Mouse (Mus musculus) T-helper 17 cell (primary cell): ENCODE measurements at regions not wholly inside any gene's neighbourhood (a gene's known extent, or its start where the extent isn't known, plus 50 kb on each side); places are given as distances from the start of the nearest gene placed in this dataset.
"Not testable (repeated sequence)": the region's sequence is repeated elsewhere in the genome, so short reads cannot be mapped to it uniquely, and the experiment has no call there.

ENCODE experiments used
- in situ Hi-C, 2 experiments: fragments of 300-600 bp; cut with MboI, MseI; formaldehyde crosslinking; loops; 1 replicate in 1 of 2; 2 replicates in 1 of 2; pipeline ENCODE4 v1.15.1; 2025; ENCODE audit warnings: high pct_unique_total_duplicates in 2 of 2

DNA sequence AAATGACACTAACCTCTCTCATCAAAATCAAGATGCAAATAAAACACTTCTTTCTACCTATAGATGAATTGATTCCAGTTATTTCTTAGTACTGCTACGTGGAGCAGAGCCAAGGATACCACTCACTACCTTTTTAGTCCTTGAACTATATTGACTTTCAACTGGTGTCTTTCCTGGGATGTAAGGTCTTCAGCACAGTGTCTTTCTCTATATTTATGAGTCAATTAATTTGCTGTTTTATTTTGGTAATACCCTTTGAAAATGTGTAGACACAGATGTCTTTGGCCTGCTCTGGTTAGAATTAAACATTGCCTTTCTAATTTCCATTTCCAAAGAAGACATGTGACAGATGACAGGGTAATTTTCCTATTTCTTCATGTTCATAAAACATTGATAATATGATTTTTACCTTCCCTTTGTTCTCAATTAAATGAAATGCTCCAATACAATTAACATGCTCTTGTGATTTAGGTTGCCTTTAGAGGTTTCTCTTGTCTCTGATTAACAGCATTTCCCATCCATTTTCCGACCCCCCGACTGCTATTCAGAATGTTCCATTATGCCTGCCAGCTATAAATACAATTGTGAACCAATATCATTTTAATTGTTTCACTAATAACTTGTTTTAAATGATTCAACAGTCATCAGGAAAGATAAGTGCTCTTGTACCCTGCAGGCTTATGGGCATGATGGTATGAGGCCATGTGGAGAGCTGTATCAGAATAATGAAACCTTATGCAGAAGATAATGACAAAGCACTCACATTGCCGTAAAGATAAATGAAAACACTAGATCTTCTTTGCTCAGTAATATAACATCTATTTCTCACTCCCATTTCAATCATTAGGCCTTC lies 266.2 kb upstream of the 1700008P02Rik start:
- in situ Hi-C loops, result loop anchor here in 1 of 2 experiments (25.0 kb wide), 1 partner anchor 1549 kb away; no protein-coding TSS in a partner anchor

DNA sequence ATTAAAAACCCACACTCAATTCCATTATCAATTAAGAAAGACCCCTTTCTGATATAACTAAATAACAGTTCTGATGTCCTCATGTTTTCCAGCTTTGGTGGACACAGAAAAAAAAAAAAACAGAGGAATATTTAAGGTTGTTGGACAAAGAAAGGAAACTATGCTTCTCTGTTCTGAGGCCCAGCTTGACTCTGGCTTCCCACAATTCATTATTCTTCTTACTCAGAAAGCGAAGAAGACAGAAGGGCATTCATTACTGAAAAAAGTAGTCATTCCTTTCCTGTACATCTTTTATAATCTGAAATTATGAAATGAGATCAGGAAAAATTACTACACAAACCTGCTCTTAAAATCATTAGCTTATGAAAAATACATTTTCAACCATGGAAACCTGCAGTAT lies 263.2 kb upstream of the 1700008P02Rik start:
- in situ Hi-C loops, result loop anchor here in 1 of 2 experiments (25.0 kb wide), 1 partner anchor 1546 kb away; no protein-coding TSS in a partner anchor

DNA sequence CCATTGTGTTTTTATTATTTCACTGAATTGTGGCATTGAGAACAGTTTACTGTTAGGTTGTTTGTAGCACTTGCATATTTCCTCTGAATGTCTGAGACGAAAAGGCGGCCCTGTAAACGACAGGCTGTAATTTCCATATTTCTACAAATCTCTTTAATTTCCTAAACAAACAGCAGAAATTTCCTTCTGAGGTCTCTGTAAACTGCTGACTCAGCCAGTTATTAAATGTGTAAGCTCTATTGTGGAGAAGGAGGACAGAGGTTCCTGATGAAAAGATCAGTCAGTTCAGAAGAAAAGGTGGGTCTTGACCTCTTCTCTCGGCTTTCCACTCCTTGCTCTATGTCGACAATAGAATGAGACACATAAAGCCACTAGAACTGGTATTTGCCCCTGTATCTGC lies 256.0 kb upstream of the 1700008P02Rik start:
- in situ Hi-C loops, result loop anchor here (10.0 to 25.0 kb wide), 2 partner anchors 709 to 1539 kb away; no protein-coding TSS in a partner anchor

DNA sequence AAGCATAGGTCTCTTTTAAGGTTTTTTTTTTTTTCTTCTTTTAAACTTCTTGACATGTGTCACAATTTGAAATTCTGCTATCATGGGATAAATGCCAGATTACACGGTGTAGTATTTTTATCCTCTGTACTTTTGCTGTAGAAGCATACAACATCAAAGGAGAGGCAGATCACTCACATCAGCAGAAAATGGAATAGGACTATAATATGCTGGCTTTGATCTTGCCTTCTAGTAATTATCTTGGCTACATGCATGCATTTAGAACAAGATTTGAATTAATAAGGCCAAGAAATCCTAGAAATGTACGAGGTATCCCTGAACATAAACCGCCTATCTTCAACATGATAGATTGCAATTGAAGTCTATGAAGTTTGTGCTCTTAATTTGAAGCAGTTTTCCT lies 251.9 kb upstream of the 1700008P02Rik start:
- in situ Hi-C loops, result loop anchor here in 1 of 2 experiments (10.0 kb wide), 1 partner anchor 713 kb away; no protein-coding TSS in a partner anchor

DNA sequence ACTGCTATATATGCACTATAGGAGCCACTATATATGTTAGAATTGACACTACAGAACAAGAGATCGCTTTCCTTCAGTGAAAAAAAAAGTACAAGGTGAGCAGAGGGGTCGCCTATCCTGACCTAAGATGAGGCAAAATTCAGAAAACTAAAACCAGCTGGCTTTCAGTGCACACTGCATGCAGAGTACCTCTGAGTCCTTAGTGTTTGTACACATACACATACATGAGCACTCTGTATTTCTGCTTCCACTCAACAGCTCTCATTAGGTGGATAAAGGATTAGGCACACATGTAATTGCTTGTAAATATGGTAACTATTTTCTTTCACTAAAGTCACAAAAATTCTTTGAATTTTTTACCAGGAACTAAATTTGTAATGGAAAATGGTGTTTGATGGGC lies 251.5 kb upstream of the 1700008P02Rik start:
- in situ Hi-C loops, result loop anchor here in 1 of 2 experiments (10.0 kb wide), 1 partner anchor 713 kb away; no protein-coding TSS in a partner anchor

DNA sequence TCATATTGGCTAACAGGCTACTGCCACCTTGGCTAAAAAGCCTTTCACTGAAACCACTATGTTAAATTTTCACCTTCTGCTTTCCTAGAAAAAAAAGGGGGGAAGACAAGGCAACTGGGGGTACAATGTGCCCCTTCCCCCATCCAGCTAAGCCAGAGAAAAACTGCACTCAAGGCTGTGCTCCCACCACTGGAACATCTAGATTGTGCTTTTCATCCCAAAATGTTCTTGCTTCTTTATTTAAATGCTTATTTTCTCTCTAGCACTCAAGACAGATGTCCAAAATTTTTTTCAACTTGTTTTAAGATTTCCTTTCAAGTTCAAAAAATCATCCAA lies 245.9 kb upstream of the 1700008P02Rik start:
- in situ Hi-C loops, result no loop called here

DNA sequence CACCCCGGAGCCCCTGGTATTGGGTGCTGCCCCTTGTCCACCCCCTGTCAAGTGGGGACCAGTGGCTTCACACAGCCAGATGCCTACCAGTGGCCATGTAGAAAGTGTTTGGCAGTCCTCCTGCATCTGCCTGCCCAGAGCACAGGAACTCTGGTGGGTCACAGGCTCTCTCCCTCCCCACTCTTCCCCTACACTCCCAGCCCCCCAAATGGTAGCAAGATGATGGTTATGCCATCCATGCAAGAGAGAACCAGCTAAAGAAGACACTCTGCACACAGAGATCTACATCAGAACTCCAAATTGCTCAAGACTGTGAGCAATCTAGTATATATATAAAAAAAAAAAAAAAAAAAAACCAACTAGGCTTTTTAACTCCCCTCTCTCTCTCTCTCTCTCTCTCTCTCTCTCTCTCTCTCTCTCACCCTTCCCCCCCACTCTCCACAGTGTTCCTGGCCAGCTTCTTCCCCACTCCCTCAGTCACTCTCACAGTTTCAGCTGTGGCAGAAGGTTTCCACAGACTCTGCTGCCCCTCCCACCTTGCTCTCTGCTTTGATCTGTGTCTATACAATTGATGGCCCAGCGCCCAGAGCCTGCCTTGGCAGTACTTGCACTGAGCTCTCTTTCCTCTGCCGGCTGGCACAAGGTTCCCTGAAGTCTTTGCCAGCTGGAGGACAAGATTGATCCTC lies 245.4 kb upstream of the 1700008P02Rik start:
- in situ Hi-C loops, result no loop called here

DNA sequence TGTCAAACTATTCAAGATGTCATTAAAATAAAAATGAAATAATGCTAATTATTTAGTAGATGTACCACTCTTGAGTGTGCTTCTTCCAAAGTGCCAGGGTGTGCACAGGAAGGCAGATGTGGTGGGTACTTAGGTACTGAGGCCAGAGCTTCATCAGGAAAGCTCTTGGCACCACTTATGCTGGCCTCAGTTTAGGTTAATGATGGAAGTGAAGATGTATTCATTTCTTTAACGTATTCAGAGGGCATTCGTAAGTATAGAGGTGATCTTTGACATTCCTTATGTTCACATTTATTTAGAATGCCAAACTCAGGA lies 239.6 kb upstream of the 1700008P02Rik start:
- in situ Hi-C loops, result no loop called here

DNA sequence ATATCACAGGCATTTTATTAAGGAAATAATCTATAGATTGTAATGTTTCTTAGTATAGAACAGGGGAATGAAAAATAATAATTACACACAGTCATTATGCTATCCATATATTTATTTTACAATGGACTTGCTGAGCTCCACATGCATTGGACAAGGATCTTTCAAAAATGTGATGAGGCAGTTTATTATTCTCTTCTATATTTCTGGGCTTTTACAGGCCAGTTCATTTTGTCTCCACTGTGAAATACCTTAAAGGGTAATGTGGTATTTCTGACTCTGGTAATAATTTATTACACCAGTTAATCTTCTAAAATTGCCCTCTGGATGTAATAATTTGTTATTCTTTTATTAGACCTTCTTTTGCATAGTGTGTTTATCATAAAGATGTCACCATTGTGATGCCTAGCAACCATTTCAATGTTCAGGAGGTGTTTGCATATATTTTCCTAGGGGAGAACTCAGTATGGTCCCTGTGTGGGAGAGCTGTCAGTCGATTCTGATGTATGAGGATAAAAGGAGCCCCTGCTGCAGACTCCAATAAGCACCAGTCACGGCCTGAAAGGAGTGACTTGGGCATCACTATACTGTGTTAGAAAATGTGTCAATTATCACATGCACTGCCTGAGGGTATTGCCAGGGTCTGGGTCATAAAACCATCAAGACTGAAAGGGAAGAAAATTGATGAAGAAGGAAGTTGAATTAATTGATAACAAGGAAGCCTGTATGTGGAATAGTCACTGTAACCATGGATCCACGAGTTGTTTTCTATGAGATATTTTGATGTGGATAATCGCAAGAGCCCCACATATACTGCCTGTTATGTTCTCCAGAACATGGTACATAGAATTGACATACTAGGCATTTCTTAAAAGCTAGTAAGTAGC lies 239.0 kb upstream of the 1700008P02Rik start:
- in situ Hi-C loops, result no loop called here

DNA sequence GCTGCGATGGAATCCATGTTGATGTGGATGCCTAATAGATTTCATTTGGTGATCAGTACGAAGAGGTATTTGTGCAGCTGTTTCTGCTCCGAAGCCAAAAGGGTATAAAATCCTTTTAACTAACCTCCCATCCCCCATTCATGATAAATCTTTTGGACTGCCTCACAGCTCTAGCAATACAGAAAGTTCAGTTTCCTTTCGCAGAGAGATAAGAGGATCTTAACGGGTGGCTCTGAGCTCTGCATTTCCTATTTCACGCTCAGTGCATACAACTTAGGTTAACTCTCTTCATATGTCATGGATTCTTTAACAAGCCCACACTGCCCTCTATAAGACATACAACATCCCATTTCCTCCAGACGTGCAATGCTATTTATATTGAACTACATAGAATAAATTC lies 199.1 kb upstream of the 1700008P02Rik start:
- in situ Hi-C loops, result no loop called here

DNA sequence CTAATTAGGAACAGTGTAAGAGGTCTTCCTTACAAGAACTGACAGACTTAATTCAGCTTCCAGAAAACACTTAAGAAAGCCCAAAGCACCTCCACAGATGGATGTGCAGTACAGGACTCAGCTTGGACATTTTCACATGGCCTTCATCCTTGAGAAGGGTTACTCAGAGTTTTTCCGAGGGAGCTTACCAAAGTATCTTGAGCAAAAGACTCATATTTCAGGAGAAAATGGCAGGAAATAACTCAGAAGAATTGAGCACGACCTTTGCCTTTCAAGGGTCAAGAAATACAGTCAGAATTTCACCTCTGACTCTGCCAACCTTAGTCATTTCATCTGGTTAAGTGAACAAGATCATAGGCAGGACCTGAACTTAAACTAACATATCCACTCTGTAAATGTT lies 192.1 kb upstream of the 1700008P02Rik start:
- in situ Hi-C loops, result no loop called here

DNA sequence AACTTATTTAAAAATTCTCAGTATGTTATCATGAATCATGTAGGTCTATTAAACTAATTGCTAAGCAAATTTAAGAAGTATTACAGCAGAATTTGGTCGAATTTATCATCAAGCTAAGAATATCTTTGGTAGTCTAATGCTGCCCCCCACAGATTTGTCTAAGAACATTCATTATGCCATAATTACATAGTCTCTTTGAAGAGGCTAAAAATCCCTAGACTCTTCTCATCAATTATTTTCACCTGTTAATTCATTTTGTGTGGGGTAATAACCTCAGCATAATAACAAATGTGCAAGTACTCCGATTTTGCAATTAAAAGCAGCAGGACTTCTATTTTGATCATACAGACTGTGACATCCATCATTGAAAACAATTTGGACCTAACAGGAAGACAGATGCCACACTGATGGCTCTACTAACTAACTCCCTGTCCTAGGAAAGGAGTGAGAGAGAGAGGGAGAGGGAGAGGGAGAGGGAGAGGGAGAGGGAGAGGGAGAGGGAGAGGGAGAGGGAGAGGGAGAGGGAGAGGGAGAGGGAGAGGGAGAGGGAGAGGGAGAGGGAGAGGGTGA lies 189.2 kb upstream of the 1700008P02Rik start:
- in situ Hi-C loops, result no loop called here

DNA sequence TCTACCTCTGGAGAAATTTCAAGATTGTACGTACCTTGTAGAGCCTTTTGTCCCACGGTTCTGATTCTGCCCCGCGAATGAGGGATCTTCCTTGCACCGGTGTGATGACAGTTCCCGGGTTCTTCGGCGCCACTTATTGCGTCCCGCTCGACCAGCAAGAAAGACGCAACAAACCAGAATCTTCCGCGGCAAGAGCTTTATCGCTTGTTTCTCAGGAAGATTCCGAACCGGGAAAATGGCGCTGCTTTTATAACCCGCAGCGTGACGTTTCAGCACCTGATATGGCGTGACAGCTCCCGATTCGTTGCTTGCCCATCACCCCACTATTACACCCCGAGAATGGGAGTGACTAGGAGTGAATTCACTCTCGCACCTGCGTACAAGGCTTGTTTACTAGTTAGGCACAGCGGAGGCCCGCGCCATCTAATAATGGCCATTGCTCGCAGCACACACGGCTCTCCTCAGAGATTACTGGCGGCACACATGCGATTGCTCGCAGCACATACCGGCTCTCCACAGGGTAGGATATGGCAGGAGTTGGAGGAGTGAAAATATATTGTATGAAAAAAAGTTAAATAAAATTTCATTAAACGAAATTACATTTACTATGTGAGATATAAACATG lies 180.0 kb upstream of the 1700008P02Rik start:
- in situ Hi-C loops, result not testable (repeated sequence)

DNA sequence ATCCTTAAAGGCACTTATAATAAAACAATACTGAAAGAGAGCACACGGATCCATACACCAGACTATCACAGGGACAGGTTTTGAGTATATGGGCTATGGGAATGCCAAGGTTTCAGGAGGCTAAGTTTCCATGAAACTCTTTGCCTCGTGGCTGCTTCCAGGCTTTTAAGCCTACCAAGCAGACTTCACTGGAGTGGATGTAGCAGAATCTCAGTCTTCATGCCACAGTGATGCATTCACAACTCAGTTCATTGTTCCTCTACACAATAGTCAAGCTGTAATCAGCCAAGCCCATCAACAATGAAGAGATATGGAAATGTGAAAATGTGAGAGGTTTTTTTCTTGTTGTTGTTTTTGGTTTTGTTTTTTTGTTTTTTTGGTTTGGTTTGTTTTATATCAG lies 148.3 kb upstream of the 1700008P02Rik start:
- in situ Hi-C loops, result no loop called here

DNA sequence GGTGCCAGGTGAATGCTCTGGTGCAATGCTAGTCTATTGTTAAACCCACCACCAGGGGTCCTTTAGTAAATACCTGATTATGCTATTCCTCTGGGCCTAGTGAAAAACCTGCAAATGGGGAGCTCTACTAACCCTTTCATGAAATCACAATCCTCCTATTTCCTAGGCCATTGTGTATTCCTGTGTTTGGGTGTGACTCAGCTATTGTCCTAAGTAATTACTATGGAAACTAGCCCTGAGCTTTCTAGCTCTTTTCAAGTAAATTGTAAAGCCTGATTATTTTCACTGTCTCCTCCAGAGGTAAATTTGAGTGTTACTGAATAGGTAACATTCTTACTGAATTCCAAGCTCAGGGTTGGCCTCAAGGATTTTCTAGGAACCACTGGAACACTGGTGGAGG lies 147.8 kb upstream of the 1700008P02Rik start:
- in situ Hi-C loops, result not testable (repeated sequence)

DNA sequence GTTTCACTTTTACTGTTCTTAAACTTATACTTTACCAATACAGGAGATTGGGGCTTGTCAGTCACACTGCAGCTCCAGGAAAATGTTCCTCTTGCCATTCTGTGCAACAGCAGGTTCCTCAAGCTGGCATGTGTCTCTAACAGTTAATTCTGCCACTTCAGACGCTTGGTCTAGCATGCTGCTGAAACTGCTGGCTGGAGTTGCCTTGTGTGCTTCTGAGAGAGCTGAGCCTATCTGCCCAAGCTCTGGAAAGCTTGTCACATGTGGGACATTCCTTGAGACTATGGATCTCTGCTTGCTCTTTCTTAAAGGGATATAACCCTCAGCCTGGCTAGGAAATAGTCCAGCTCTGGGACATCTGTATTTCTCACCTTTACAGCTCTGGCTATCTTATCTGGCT lies 138.9 kb upstream of the 1700008P02Rik start:
- in situ Hi-C loops, result no loop called here

DNA sequence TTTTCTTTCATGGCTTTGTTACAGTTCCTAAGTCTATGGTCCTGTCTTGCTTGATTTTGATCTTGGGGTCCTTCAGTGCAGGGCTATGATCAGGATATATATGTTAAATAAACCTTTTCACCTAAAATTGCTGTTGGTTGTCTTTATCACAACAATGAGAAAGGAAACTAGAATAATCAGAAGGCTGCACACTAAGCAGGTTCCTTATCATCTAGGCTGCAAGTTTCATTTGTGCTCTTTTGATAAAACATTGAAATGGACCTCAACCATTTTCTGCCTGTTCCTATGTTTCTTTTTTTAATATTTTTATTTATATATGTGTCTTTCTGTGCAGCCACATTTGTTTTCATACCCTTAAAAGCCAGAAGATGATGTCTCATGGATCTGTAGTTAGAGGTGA lies 137.3 kb upstream of the 1700008P02Rik start:
- in situ Hi-C loops, result no loop called here

DNA sequence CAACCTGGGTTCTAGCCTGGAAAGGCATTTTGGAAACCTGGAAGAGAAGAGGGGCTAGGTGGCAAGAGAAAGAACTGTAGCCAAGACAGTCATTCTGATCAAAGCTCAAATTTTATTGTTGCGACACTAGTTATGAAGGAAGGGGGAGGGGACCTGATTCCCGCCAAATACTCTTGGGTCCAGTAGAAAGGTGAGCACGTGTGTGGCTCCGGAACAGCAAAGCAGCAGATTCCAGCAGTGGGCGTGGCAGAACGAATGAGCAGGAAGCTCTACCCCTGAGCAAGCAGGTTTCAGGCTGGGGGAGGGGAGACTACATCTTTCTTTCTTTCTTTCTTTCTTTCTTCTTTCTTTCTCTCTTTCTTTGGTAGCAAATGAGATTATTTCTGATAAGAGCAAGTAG lies 130.5 kb upstream of the 1700008P02Rik start:
- in situ Hi-C loops, result not testable (repeated sequence)

DNA sequence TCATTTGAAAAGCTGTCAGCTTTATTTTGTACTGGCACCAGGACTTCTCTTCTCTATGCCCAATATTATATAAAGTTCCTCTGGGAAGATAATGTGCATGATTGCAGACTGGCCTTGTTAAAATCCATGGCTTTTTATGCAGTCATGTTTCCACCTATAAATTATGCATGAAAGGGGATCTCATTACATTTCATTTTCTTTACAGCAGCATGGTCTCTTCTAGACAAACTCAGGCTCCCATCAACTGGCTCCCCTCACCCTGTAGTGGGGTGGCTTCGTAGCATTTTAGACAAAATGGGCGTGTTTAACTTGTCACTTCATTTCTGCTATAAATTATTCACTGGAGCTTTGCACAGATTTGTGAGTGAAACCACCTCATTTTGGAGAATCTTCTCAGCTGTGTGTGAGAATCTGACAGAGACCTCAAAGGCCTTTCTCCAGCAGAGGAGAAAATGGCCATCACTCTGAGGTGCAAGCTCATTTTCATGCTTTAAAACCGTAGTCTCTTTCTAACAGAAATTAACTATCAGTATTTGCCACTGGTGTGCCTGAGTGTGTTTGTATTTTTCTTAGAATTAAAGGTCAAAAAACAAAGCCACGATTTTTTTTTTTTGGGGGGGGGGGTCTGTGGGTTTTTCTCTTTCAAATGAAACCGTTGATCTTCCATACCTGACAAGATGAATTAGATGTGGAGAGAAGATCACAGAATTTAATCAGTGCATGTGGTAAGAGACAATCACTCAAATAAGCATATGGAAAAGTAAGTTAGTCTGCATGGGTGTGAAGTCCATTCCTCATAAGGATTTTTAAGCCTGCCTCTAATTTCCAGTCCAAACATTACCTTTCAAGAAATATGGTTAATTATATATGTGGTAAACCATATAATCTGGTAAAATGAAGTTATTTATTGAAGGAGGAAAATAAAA lies 111.4 kb upstream of the 1700008P02Rik start:
- in situ Hi-C loops, result no loop called here

DNA sequence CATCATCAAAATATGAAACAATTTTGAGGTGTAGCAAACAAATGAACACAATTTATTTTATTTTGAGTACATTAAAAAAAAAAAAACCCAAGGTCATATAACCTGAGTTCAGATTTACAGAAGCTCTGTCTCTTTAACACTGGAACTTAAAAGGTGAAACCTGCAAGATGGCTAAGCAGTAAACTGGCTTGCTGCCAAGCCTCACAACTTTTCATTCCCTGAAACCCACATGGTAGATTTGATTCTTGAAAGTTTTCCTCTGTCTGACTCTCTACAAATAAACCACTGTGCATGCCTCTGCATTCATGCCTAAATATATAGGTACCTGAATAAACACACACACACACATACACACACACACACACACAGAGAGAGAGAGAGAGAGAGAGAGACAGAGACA lies 109.8 kb upstream of the 1700008P02Rik start:
- in situ Hi-C loops, result no loop called here
